Mouse (Mus musculus) intestine, embryonic 14.5 days (tissue): ENCODE data around the gene Efcab7. TPM values are rescaled to one million over a fixed set of nuclear protein-coding genes. Genes with fewer than 3 reads are reported as not detected.

Experiments used
- ATAC-seq: fragments of 200-750 bp; cut with Nextera tagmentation; replicated peaks from 2 replicates; pipeline ENCODE4 v1.8.0; 2017; ENCODE audit warnings: low read depth, moderate number of reproducible peaks, moderate TSS enrichment, moderate library complexity; ENCODE audit not compliant: low FRiP score, low TSS enrichment
- DNase-seq: peaks from one replicate; pipeline ENCODE4 v3.0.0-alpha.2; 2018; ENCODE audit warnings: low spot score
- H3K27ac ChIP-seq: fragments of 300-500 bp; sonication (generic); 2 replicates; pipeline ENCODE4 v1.5.1; 2014; ENCODE audit warnings: low read depth, mild to moderate bottlenecking, control low read depth
- H3K27me3 ChIP-seq: fragments of 300-500 bp; sonication (generic); replicated peaks from 2 replicates; pipeline ENCODE4 v1.6.1; 2014; ENCODE audit warnings: low read length, control low read depth; ENCODE audit not compliant: control insufficient read depth, insufficient read depth
- H3K36me3 ChIP-seq: fragments of 300-500 bp; sonication (generic); 2 replicates; pipeline ENCODE4 v1.6.1; 2014; ENCODE audit warnings: low read length, control low read depth; ENCODE audit not compliant: control insufficient read depth, insufficient read depth
- H3K4me1 ChIP-seq: fragments of 300-500 bp; sonication (generic); replicated peaks from 2 replicates; pipeline ENCODE4 v1.6.1; 2014; ENCODE audit warnings: low read length, control low read depth, mixed read lengths; ENCODE audit not compliant: control insufficient read depth, insufficient read depth
- H3K4me2 ChIP-seq: fragments of 300-500 bp; sonication (generic); 2 replicates; pipeline ENCODE4 v1.6.1; 2014; ENCODE audit warnings: low read length
- H3K4me3 ChIP-seq: fragments of 300-500 bp; sonication (generic); 2 replicates; pipeline ENCODE4 v1.5.1; 2014; ENCODE audit warnings: low read depth, low read length, control low read depth, mixed read lengths
- H3K9ac ChIP-seq: fragments of 300-500 bp; sonication (generic); 2 replicates; pipeline ENCODE4 v1.6.1; 2014; ENCODE audit warnings: mild to moderate bottlenecking, low read length
- H3K9me3 ChIP-seq: fragments of 300-500 bp; sonication (generic); 2 replicates; pipeline ENCODE4 v1.6.1; 2016; ENCODE audit warnings: low read length, control low read depth; ENCODE audit not compliant: control insufficient read depth
- WGBS: fragments of 180-500 bp; shearing (Covaris S2); extraction: QIAGEN DNeasy Blood & Tissue Kit; methylation state at CpG from one replicate; pipeline ENCODE4 v1.1.7; 2014; 5-methylcytosine and 5-hydroxymethylcytosine counted together
- polyA plus RNA-seq: library from polyadenylated mRNA; unstranded; fragments of >200 nt; fragmentation: Nextera tagmentation; extraction: Ambion mirVana; gene quantifications from 2 replicates; pipeline ENCODE4 v1.2.1, GENCODE M21; 2014

Efcab7 gene
- polyA plus RNA-seq, 1 experiment from 2014 or later = 19.2 TPM

GRCm38 (mm10) chr4:99953904-99954303, 124.9 kb downstream of the Efcab7 start:
- no peaks in the 10 kb centered on the region for H3K9me3 ChIP-seq
- H3K36me3 ChIP-seq = no peaks in the 10 kb centered on the region
- no peak overlapping the region for H3K9ac ChIP-seq
- no peaks in the 10 kb centered on the region for H3K27me3 ChIP-seq
- ATAC-seq = no peak
- no peak overlapping the region for H3K4me3 ChIP-seq
- DNase-seq = no peak
- H3K27ac ChIP-seq = no peak overlapping the region
- H3K4me1 ChIP-seq = no peaks in the 10 kb centered on the region; the same call in 1 of the 2 replicates
- WGBS = 86% methylated on average over 2 of the region's 2 CpGs
- no peak overlapping the region for H3K4me2 ChIP-seq

- no peak overlapping the region for H3K4me2 ChIP-seq
- no peaks in the 10 kb centered on the region for H3K36me3 ChIP-seq
- ATAC-seq = no peak
- no peaks in the 10 kb centered on the region; the same call in 1 of the 2 replicates for H3K4me1 ChIP-seq
- H3K9ac ChIP-seq = no peak overlapping the region
- DNase-seq = no peak
- WGBS = 89% methylated on average over 10 of the region's 10 CpGs
- H3K9me3 ChIP-seq = no peaks in the 10 kb centered on the region
- H3K27ac ChIP-seq = no peak overlapping the region
- no peak overlapping the region for H3K4me3 ChIP-seq
- no peaks in the 10 kb centered on the region for H3K27me3 ChIP-seq
These were observed 126.4 kb downstream of the Efcab7 start for GRCm38 (mm10) chr4:99955396-99955795.

GRCm38 (mm10) chr4:99957186-99957585, 128.2 kb downstream of the Efcab7 start:
- no peak overlapping the region for H3K4me3 ChIP-seq
- no peak overlapping the region for H3K27ac ChIP-seq
- 81% methylated on average over 4 of the region's 4 CpGs for WGBS
- H3K4me1 ChIP-seq = no peaks in the 10 kb centered on the region; the same call in 1 of the 2 replicates
- no peaks in the 10 kb centered on the region for H3K36me3 ChIP-seq
- H3K27me3 ChIP-seq = no peaks in the 10 kb centered on the region
- H3K4me2 ChIP-seq = no peak overlapping the region
- H3K9ac ChIP-seq = no peak overlapping the region
- ATAC-seq (no peak), DNase-seq (no peak)
- H3K9me3 ChIP-seq = no peaks in the 10 kb centered on the region

- Histone ChIP-seq H3K4me3 (no peak overlapping the region), H3K4me1 (no peaks in the 10 kb centered on the region; the same call in none of the 2 replicates), H3K36me3 (no peaks in the 10 kb centered on the region), H3K4me2 (no peak overlapping the region), H3K9ac (no peak overlapping the region), H3K27me3 (no peaks in the 10 kb centered on the region), H3K9me3 (no peaks in the 10 kb centered on the region), H3K27ac (no peak overlapping the region)
- ATAC-seq (no peak), DNase-seq (no peak)
- 73% methylated on average over 7 of the region's 7 CpGs for WGBS
These were observed 129.3 kb downstream of the Efcab7 start for GRCm38 (mm10) chr4:99958084-99958815.

- Histone ChIP-seq H3K4me3 (no peak overlapping the region), H3K27me3 (no peaks in the 10 kb centered on the region), H3K27ac (no peak overlapping the region), H3K9me3 (no peaks in the 10 kb centered on the region), H3K4me1 (no peaks in the 10 kb centered on the region; the same call in none of the 2 replicates), H3K9ac (no peak overlapping the region), H3K36me3 (peaks cover 8% of the 10 kb centered on the region; the same call in 1 of the 2 replicates), H3K4me2 (no peak overlapping the region)
- WGBS = 57% methylated on average over 3 of the region's 3 CpGs
- ATAC-seq = no peak
- DNase-seq = no peak
These were observed 130.3 kb downstream of the Efcab7 start for GRCm38 (mm10) chr4:99959308-99959707.

Other genes with a start within 250 kb of the Efcab7 start
- 1.3 and 1.4 TPM in 2 replicates for gene Foxd3, start 172.9 kb upstream of the Efcab7 start, polyA plus RNA-seq
- 25.8 and 26.5 TPM in 2 replicates for gene Alg6, start 113.5 kb upstream of the Efcab7 start, polyA plus RNA-seq
- 142 and 150 TPM in 2 replicates for gene Pgm1, start 100.2 kb downstream of the Efcab7 start, polyA plus RNA-seq
- 36.2 and 39.9 TPM in 2 replicates for gene Itgb3bp, start 100.6 kb downstream of the Efcab7 start, polyA plus RNA-seq